Mouse (Mus musculus) midbrain, embryonic 15.5 days (tissue): ENCODE data around the gene Alpl. TPM values are rescaled to one million over a fixed set of nuclear protein-coding genes. Genes with fewer than 3 reads are reported as not detected.

Source experiments
- ATAC-seq: fragments of 200-750 bp; cut with Nextera tagmentation; replicated peaks from 2 replicates; pipeline ENCODE4 v1.8.0; 2017; ENCODE audit warnings: moderate TSS enrichment
- H3K27ac ChIP-seq: fragments of 300-500 bp; sonication (generic); 2 replicates; pipeline ENCODE4 v1.5.1; 2015; ENCODE audit warnings: mild to moderate bottlenecking, inconsistent platforms
- H3K27me3 ChIP-seq: fragments of 300-500 bp; sonication (generic); replicated peaks from 2 replicates; pipeline ENCODE4 v1.6.1; 2015; ENCODE audit warnings: inconsistent platforms
- H3K36me3 ChIP-seq: fragments of 300-500 bp; sonication (generic); replicated peaks from 2 replicates; pipeline ENCODE4 v1.6.1; 2015; ENCODE audit warnings: inconsistent platforms
- H3K4me1 ChIP-seq: fragments of 300-500 bp; sonication (generic); 2 replicates; pipeline ENCODE4 v1.6.1; 2015; ENCODE audit warnings: inconsistent platforms
- H3K4me2 ChIP-seq: fragments of 300-500 bp; sonication (generic); 2 replicates; pipeline ENCODE4 v1.6.1; 2015; ENCODE audit warnings: inconsistent platforms, mild to moderate bottlenecking, moderate library complexity
- H3K4me3 ChIP-seq: fragments of 300-500 bp; sonication (generic); 2 replicates; pipeline ENCODE4 v1.5.1; 2015; ENCODE audit warnings: mild to moderate bottlenecking, inconsistent platforms
- H3K9ac ChIP-seq: fragments of 300-500 bp; sonication (generic); 2 replicates; pipeline ENCODE4 v1.6.1; 2015; ENCODE audit warnings: mild to moderate bottlenecking, inconsistent platforms
- H3K9me3 ChIP-seq: fragments of 300-500 bp; sonication (generic); 2 replicates; pipeline ENCODE4 v1.6.1; 2016; ENCODE audit warnings: inconsistent platforms
- WGBS: fragments of 180-500 bp; shearing (Covaris S2); methylation state at CpG from one replicate; pipeline ENCODE4 v1.1.7; 2015; ENCODE audit warnings: mixed read lengths; 5-methylcytosine and 5-hydroxymethylcytosine counted together
- polyA plus RNA-seq: library from polyadenylated mRNA; unstranded; fragments of >200 nt; fragmentation: Nextera tagmentation; extraction: Ambion mirVana; gene quantifications from 2 replicates; pipeline ENCODE4 v1.2.1, GENCODE M21; 2015

Alpl gene
- polyA plus RNA-seq, 1 experiment from 2014 or later, result 8.8 TPM

- no peak for ATAC-seq
- 80% methylated on average over 17 of the region's 17 CpGs for WGBS
- no peak overlapping the region for H3K27ac ChIP-seq
These were observed 17.6 kb downstream of the Alpl start for GRCm38 (mm10) chr4:137778397-137779184.

GRCm38 (mm10) chr4:137777866-137778265 is 18.3 kb downstream of the Alpl start:
- Histone ChIP-seq H3K27me3 (no peaks in the 10 kb centered on the region), H3K27ac (no peak overlapping the region), H3K4me1 (no peaks in the 10 kb centered on the region), H3K4me2 (no peak overlapping the region), H3K36me3 (no peaks in the 10 kb centered on the region), H3K9me3 (no peaks in the 10 kb centered on the region), H3K4me3 (no peak overlapping the region), H3K9ac (no peak overlapping the region)
- WGBS, result 85% methylated on average over 4 of the region's 4 CpGs
- no peak for ATAC-seq

More at GRCm38 (mm10) chr4:137778397-137779184, 17.6 kb downstream of the Alpl start:
- Histone ChIP-seq H3K27me3 (no peaks in the 10 kb centered on the region), H3K9me3 (no peaks in the 10 kb centered on the region), H3K4me2 (no peak overlapping the region), H3K4me3 (no peak overlapping the region), H3K9ac (no peak overlapping the region), H3K4me1 (no peaks in the 10 kb centered on the region), H3K36me3 (no peaks in the 10 kb centered on the region)

- Histone ChIP-seq H3K4me3 (no peak overlapping the region), H3K36me3 (no peaks in the 10 kb centered on the region), H3K4me2 (no peak overlapping the region), H3K9ac (no peak overlapping the region), H3K27me3 (no peaks in the 10 kb centered on the region), H3K4me1 (0 out of 2 replicates have a peak, but pooled peaks cover 4% of the 10 kb centered on the region), H3K9me3 (no peaks in the 10 kb centered on the region), H3K27ac (no peak overlapping the region)
- ATAC-seq, result no peak
- WGBS, result 93% methylated on average over 6 of the region's 6 CpGs
These were observed 21.7 kb downstream of the Alpl start for GRCm38 (mm10) chr4:137774505-137774904.

- H3K27me3 ChIP-seq, result no peaks in the 10 kb centered on the region
- H3K4me2 ChIP-seq, result no peak overlapping the region
- H3K36me3 ChIP-seq, result no peaks in the 10 kb centered on the region
- no peak overlapping the region for H3K4me3 ChIP-seq
- no peaks in the 10 kb centered on the region for H3K9me3 ChIP-seq
- no peak overlapping the region for H3K9ac ChIP-seq
- 64% methylated on average over 5 of the region's 5 CpGs for WGBS
- 0 out of 2 replicates have a peak, but pooled peaks cover 4% of the 10 kb centered on the region for H3K4me1 ChIP-seq
- no peak for ATAC-seq
- H3K27ac ChIP-seq, result no peak overlapping the region
These were observed 22.2 kb downstream of the Alpl start for GRCm38 (mm10) chr4:137774013-137774412.

GRCm38 (mm10) chr4:137773369-137773899 is 22.8 kb downstream of the Alpl start:
- no peak overlapping the region for H3K4me3 ChIP-seq
- WGBS, result 9% methylated on average over 2 of the region's 2 CpGs
- H3K4me2 ChIP-seq, result no peak overlapping the region
- H3K36me3 ChIP-seq, result no peaks in the 10 kb centered on the region
- H3K27me3 ChIP-seq, result no peaks in the 10 kb centered on the region
- ATAC-seq, result no peak
- no peak overlapping the region for H3K27ac ChIP-seq
- 0 out of 2 replicates have a peak, but pooled peaks cover 4% of the 10 kb centered on the region for H3K4me1 ChIP-seq
- H3K9ac ChIP-seq, result no peak overlapping the region
- no peaks in the 10 kb centered on the region for H3K9me3 ChIP-seq

- WGBS, result 88% methylated on average over 16 of the region's 16 CpGs
- Histone ChIP-seq H3K36me3 (no peaks in the 10 kb centered on the region), H3K4me3 (no peak overlapping the region), H3K4me2 (no peak overlapping the region), H3K9ac (no peak overlapping the region), H3K27ac (no peak overlapping the region), H3K9me3 (no peaks in the 10 kb centered on the region), H3K27me3 (no peaks in the 10 kb centered on the region), H3K4me1 (0 out of 2 replicates have a peak, but pooled peaks cover 4% of the 10 kb centered on the region)
- ATAC-seq, result no peak
These were observed 23.6 kb downstream of the Alpl start for GRCm38 (mm10) chr4:137772438-137773056.

- Histone ChIP-seq H3K4me1 (0 out of 2 replicates have a peak, but pooled peaks cover 4% of the 10 kb centered on the region), H3K4me3 (no peak overlapping the region), H3K36me3 (no peaks in the 10 kb centered on the region), H3K9me3 (no peaks in the 10 kb centered on the region), H3K27ac (no peak overlapping the region), H3K9ac (no peak overlapping the region), H3K4me2 (no peak overlapping the region), H3K27me3 (no peaks in the 10 kb centered on the region)
- WGBS, result 80% methylated on average over 3 of the region's 3 CpGs
- no peak for ATAC-seq
These were observed 24.4 kb downstream of the Alpl start for GRCm38 (mm10) chr4:137771749-137772148.

- Histone ChIP-seq H3K27me3 (no peaks in the 10 kb centered on the region), H3K4me3 (no peak overlapping the region), H3K36me3 (no peaks in the 10 kb centered on the region), H3K9ac (no peak overlapping the region), H3K4me2 (no peak overlapping the region), H3K27ac (no peak overlapping the region), H3K9me3 (no peaks in the 10 kb centered on the region), H3K4me1 (peaks cover 6% of the 10 kb centered on the region)
- no peak for ATAC-seq
- 78% methylated on average over 14 of the region's 14 CpGs for WGBS
These were observed 25.1 kb downstream of the Alpl start for GRCm38 (mm10) chr4:137770901-137771612.

- Histone ChIP-seq H3K27ac (no peak overlapping the region; the same call in 1 of the 2 replicates), H3K9me3 (no peaks in the 10 kb centered on the region), H3K4me2 (no peak overlapping the region), H3K4me3 (no peak overlapping the region), H3K36me3 (no peaks in the 10 kb centered on the region), H3K9ac (no peak overlapping the region), H3K4me1 (peaks cover 19% of the 10 kb centered on the region), H3K27me3 (no peaks in the 10 kb centered on the region)
- no peak for ATAC-seq
- 56% methylated on average over 7 of the region's 7 CpGs for WGBS
These were observed 26.5 kb downstream of the Alpl start for GRCm38 (mm10) chr4:137769635-137770034.

- Histone ChIP-seq H3K27ac (no peak overlapping the region), H3K36me3 (no peaks in the 10 kb centered on the region), H3K4me1 (peaks cover 19% of the 10 kb centered on the region), H3K9ac (no peak overlapping the region), H3K4me3 (no peak overlapping the region), H3K4me2 (no peak overlapping the region), H3K27me3 (no peaks in the 10 kb centered on the region), H3K9me3 (no peaks in the 10 kb centered on the region)
- 89% methylated on average over 6 of the region's 6 CpGs for WGBS
- ATAC-seq, result no peak
These were observed 27.4 kb downstream of the Alpl start for GRCm38 (mm10) chr4:137768831-137769230.

- no peak overlapping the region for H3K27ac ChIP-seq
- H3K4me1 ChIP-seq, result peaks cover 19% of the 10 kb centered on the region
- WGBS, result 75% methylated on average over 5 of the region's 5 CpGs
These were observed 27.8 kb downstream of the Alpl start for GRCm38 (mm10) chr4:137768381-137768780.

GRCm38 (mm10) chr4:137766365-137766764 is 29.8 kb downstream of the Alpl start:
- no peak for ATAC-seq
- peak overlapping the region; percentile 77 for H3K27ac ChIP-seq

More at GRCm38 (mm10) chr4:137768381-137768780, 27.8 kb downstream of the Alpl start:
- Histone ChIP-seq H3K4me3 (no peak overlapping the region), H3K9ac (no peak overlapping the region), H3K27me3 (no peaks in the 10 kb centered on the region), H3K36me3 (no peaks in the 10 kb centered on the region), H3K4me2 (no peak overlapping the region), H3K9me3 (no peaks in the 10 kb centered on the region)
- no peak for ATAC-seq

More at GRCm38 (mm10) chr4:137766365-137766764, 29.8 kb downstream of the Alpl start:
- Histone ChIP-seq H3K4me1 (peaks cover 19% of the 10 kb centered on the region), H3K27me3 (no peaks in the 10 kb centered on the region), H3K9ac (no peak overlapping the region), H3K4me2 (no peak overlapping the region), H3K9me3 (no peaks in the 10 kb centered on the region), H3K36me3 (no peaks in the 10 kb centered on the region), H3K4me3 (no peak overlapping the region)
- WGBS, result 24% methylated on average over 5 of the region's 5 CpGs
